Mouse (Mus musculus): Measurements from ENCODE around the gene Dcst1. TPM values are rescaled to one million over a fixed set of nuclear protein-coding genes. Genes with fewer than 3 reads are reported as not detected.

Gene Dcst1
- total RNA-seq, 2 experiments from 2014 or later = not detected

DNA sequence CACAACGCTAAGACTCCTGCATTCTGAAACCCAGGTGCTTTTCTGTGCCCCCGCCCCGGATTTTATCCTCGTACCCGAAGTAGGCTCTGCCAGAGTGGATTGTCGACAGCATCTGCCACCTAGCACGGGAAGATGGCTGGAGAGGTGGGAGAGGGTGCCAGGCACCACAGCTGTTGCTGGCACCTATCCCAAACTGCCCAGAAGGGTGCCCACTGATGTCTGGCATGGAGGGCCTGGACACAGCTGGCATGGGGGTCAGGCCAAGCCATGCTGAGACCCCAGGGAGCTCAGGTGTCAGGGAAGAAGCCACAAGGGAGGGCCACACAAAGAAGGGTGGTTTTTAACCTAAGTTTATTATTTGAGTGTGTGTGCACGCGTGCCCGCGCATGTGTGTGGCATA, 32.0 kb downstream of the Dcst1 start:
- TF ChIP-seq CTCF (IDR thresholded peaks at IDR 0.05) = no peak
- no peak overlapping the region for H3K27ac ChIP-seq
- DNase-seq = no peak
- intact Hi-C loops (cut with DNase I) = no loop called here
- no peak overlapping the region for H3K4me3 ChIP-seq

- H3K27ac ChIP-seq = no peak overlapping the region
- no peak overlapping the region for H3K4me3 ChIP-seq
- intact Hi-C loops (cut with DNase I) = no loop called here
- no peak for TF ChIP-seq CTCF (IDR thresholded peaks at IDR 0.05)
- DNase-seq = no peak
Measured at GRCm38 (mm10) chr3:89332476-89332875, 32.6 kb downstream of the Dcst1 start.

GRCm38 (mm10) chr3:89332013-89332412, 33.0 kb downstream of the Dcst1 start:
- no peak for TF ChIP-seq CTCF (IDR thresholded peaks at IDR 0.05)
- DNase-seq = no peak
- Histone ChIP-seq H3K4me3 (no peak overlapping the region), H3K27ac (no peak overlapping the region)
- intact Hi-C loops (cut with DNase I) = no loop called here

DNA sequence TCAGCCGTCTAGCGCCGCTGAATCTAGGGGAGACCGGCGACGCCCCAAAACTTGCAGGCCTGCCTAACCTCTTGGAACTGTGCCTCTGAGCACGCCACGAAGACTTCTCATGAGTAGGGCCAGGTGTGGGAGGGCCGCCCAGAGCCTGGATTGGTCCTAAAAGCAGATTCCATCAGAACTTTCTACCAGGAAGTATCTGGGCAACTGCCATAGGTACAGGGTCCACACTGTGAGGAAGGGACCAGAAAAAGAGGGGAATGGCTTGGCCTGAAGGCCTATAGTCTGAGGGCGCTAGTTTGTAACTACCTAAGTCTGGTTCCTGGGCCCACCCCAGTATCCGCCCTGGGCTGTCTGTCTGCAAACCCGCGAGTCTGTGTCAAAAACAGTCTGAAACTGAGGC, 33.5 kb downstream of the Dcst1 start:
- no peak for TF ChIP-seq CTCF (IDR thresholded peaks at IDR 0.05)
- intact Hi-C loops (cut with DNase I) = no loop called here
- no peak overlapping the region for H3K4me3 ChIP-seq
- DNase-seq = no peak
- no peak overlapping the region for H3K27ac ChIP-seq

GRCm38 (mm10) chr3:89330948-89331347, 34.1 kb downstream of the Dcst1 start:
- Histone ChIP-seq H3K4me3 (no peak overlapping the region), H3K27ac (no peak overlapping the region)
- no peak for DNase-seq
- intact Hi-C loops (cut with DNase I) = no loop called here
- no peak for TF ChIP-seq CTCF (IDR thresholded peaks at IDR 0.05)

DNA sequence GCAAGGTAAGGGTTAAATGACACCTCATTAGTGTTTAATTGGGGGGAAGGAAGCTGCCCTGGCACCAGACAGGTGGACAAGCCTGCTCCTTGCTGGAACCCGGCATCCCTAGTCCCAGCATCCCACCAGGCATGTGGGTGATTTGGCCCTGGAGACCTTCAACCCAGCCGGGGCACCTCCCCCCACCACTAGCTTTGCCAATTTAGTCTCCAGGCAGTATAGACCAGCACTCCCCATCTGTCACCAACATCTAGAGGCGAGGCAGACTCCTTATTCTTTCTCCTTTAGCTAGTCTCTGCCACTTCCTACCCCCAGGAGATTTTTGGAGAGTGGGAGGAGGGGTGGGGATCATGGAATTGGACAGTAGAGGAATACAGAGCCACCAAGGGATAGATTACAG, 34.7 kb downstream of the Dcst1 start:
- Histone ChIP-seq H3K27ac (no peak overlapping the region), H3K4me3 (no peak overlapping the region)
- no peak for DNase-seq
- intact Hi-C loops (cut with DNase I) = no loop called here
- no peak for TF ChIP-seq CTCF (IDR thresholded peaks at IDR 0.05)

DNA sequence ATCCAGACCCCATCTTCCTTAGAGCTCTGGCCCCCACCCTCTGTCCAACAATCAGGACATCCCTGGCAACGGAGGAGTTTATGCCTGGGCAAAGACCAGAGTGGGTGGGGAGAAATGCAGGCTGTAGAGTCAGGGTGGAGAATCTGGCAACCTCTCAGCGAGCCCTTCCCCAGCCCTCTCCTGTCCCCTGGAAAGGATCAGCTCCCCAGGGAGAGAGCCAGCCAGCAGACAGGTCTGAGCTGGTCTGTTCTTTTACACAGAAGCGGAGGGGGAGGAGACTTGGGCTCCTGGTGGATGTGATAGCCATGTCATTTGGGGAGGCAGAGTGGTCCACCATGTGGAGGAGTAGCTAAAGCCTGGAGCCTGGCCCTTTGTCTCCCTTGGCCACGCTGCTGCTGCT, 36.4 kb downstream of the Dcst1 start:
- TF ChIP-seq CTCF (IDR thresholded peaks at IDR 0.05) = no peak
- DNase-seq = no peak
- no peak overlapping the region for H3K27ac ChIP-seq
- no peak overlapping the region for H3K4me3 ChIP-seq
- intact Hi-C loops (cut with DNase I) = no loop called here

- intact Hi-C loops (cut with DNase I) = no loop called here
Measured at GRCm38 (mm10) chr3:89327371-89327870, 37.6 kb downstream of the Dcst1 start.

DNA sequence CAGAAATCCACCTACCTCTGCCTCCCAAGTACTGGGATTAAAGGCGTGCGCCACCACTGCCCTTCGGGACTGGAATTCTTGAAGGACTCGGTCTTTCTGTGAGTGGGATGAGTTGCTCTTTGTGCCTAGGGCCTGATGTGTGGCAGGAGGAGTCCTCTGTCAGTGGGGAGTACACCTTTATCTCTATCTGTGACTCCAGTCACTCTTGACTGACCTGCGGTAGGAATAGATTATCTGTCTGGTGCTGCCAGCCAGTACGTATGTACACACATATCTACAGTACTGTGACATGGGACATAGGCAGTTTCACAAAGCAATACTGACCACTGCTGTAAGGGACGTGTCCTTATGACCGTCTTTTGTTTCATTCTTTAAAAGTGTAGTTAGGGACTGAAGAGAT, 39.2 kb downstream of the Dcst1 start:
- DNase-seq = no peak
- TF ChIP-seq CTCF (IDR thresholded peaks at IDR 0.05) = no peak
- intact Hi-C loops (cut with DNase I) = no loop called here

More at GRCm38 (mm10) chr3:89327371-89327870, 37.6 kb downstream of the Dcst1 start:
- DNase-seq = no peak
- no peak overlapping the region for H3K27ac ChIP-seq
- H3K4me3 ChIP-seq = no peak overlapping the region
- TF ChIP-seq CTCF (IDR thresholded peaks at IDR 0.05) = no peak

DNA sequence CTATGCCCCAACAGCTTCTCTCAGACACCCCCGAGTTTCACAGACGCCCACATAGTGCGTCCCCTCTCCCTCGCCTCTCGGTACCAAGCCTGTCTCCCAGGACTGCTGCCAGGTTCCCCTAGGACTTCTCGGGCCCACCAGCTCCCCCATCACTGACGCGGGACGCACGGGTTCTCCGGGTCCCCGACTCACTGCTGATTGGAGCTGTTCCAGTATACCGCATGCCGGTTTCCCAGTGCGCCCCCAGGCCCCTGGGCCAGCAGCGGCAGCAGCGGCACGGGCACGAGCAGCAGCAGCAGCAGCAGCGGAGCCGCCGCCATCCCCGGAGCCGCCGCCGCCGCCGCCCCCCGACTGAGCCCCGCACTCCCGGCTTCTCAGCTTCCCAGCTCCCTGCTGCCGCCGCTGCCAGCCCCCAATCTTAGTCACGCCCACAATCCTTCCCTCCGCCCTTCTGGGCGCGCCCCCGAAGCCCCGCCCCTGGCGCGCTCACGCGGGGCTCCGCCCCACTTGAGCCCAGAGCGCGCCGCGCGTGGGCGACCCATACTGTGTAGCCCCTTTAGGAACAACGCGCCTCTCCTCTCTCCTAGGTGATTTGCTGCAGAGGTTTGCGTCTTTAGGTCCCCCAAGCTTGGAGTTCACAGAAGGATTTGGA, 42.4 kb downstream of the Dcst1 start, which contains the start of gene Efna3:
Gene Efna3 (minus strand): TSS at position 452 of the 652 bp plus-strand sequence.
- intact Hi-C loops (cut with DNase I) = no loop called here
- no peak within 1 kb of the TSS for H3K27ac ChIP-seq
- no peak for TF ChIP-seq CTCF (IDR thresholded peaks at IDR 0.05)
- DNase-seq = peak; percentile 70
- peak within 1 kb of the TSS; percentile 73 for H3K4me3 ChIP-seq

More for the DNA sequence above, 39.2 kb downstream of the Dcst1 start:
- Histone ChIP-seq H3K27ac (no peak overlapping the region), H3K4me3 (no peak overlapping the region)

GRCm38 (mm10) chr3:89322131-89322500, 42.9 kb downstream of the Dcst1 start:
- TF ChIP-seq CTCF (IDR thresholded peaks at IDR 0.05) = no peak
- Histone ChIP-seq H3K4me3 (peak overlapping the region; percentile 73), H3K27ac (no peak overlapping the region)
- intact Hi-C loops (cut with DNase I) = no loop called here
- DNase-seq = no peak

DNA sequence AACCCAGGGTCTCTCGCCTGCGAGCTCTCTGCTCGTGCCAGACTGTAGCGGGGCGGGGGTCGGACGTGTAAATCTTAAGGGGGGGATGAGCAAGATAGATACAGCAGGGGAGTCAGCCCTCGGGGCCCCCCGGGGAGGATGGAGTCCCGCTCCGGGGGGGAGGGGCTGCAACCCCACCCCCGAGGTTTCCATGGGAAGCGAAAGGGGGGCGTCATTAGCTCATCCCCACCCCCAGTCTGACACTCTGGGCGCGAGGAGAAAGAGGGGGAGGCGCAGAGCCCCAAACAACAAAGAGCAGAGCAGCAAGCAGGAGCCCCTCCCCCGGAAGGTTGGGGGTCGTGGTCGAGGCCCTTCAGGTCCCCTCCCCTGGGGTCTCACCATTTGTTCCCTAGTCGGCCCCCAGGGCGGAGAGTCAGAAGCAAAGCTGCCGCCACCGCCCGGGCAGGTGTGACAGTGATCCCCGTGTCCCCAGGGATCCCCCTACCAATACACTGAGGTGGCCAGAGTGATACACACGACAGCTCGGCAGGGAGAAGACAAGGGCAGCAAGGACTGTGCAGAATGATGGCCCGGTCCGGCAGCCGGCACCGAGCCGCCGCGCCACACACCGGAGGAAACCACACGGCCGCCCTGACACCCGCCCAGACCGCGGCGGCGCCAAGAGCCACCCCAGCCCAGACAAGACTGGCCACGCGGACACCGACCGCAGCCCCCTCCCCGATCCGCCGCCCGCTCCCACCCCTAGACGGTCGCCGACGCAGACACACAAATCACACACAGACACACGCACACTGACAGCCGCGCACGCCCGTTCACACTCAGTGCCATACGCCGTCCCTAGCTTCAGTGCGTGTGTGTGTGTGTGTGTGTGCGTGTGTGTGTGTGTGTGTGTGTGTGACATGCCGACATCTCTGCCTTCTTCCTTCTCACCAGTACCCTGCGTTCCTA, 43.6 kb downstream of the Dcst1 start:
- peak overlapping the region; percentile 73 for H3K4me3 ChIP-seq
- intact Hi-C loops (cut with DNase I) = no loop called here
- DNase-seq = peak; percentile 37
- TF ChIP-seq CTCF (IDR thresholded peaks at IDR 0.05) = no peak
- H3K27ac ChIP-seq = no peak overlapping the region

GRCm38 (mm10) chr3:89320581-89321182, 44.4 kb downstream of the Dcst1 start:
- Histone ChIP-seq H3K4me3 (peak overlapping the region; percentile 73), H3K27ac (no peak overlapping the region)
- TF ChIP-seq CTCF (IDR thresholded peaks at IDR 0.05) = no peak
- intact Hi-C loops (cut with DNase I) = no loop called here
- no peak for DNase-seq
